Mouse (Mus musculus) gastrocnemius, postnatal 10 days (tissue): ENCODE results near the gene Itih2. TPM values are rescaled to one million over a fixed set of nuclear protein-coding genes. Genes with fewer than 3 reads are reported as not detected.

ENCODE experiments used
- total RNA-seq, 2 experiments: library from RNA; stranded (reverse); gene quantifications; 2 replicates each; pipeline ENCODE4 v1.2.3; 2021

Itih2 gene
- total RNA-seq, 2 experiments from 2014 or later = 0.40 to 1.5 TPM

Other genes starting within 250 kb of the Itih2 start
- not detected for gene 9230102O04Rik, start 241.9 kb downstream of the Itih2 start, total RNA-seq
- gene Gata3, start 241.4 kb downstream of the Itih2 start, total RNA-seq = under 1 TPM; 0.19 to 0.23 TPM
- 1 to 10 TPM; 7.4 to 7.6 TPM for gene Taf3, start 82.8 kb downstream of the Itih2 start, total RNA-seq
- gene Atp5c1, start 50.9 kb downstream of the Itih2 start, total RNA-seq = 100 to 1,000 TPM; 647 to 734 TPM
- gene Kin, start 50.8 kb downstream of the Itih2 start, total RNA-seq = 1 to 10 TPM; 6.4 to 9.5 TPM
- 10 to 100 TPM; 65.9 to 76.6 TPM for gene Itih5, start 22.2 kb upstream of the Itih2 start, total RNA-seq
- under 1 TPM; 0.54 to 0.72 TPM for gene Sfmbt2, start 239.1 kb upstream of the Itih2 start, total RNA-seq